ENCODE assay signal across 9 mouse cellular contexts in genomic region chr15:91574492-91574891, GRCm38 (mm10). TPM values are rescaled to one million over a fixed set of nuclear protein-coding genes. Genes with fewer than 3 reads are reported as not detected.
DNase-seq lines count a peak whose midpoint lies in the region; ATAC-seq and TF ChIP-seq lines count a peak whose summit lies in the region.
"Had no signal": no experiment of that assay in that cellular context is flagged by ENCODE, and none has a peak within 500 bp of the region (broad histone marks: within the 10 kb centered on the region; RNA-seq: fewer than 3 reads in every experiment).

No protein-coding gene starts in this region.

- H3K4me2 ChIP-seq in intestine, postnatal 0 days (replicated peaks; ENCODE audit: low read depth) = no peak overlapping the region
- no peak overlapping the region for H3K4me2 ChIP-seq in intestine, embryonic 16.5 days (ENCODE audit: low read depth, low read length)
- H3K4me2 ChIP-seq in liver, embryonic 14.5 days (ENCODE audit: low read depth) = no peak overlapping the region

- H3K9me3 ChIP-seq in intestine, postnatal 0 days (ENCODE audit: control insufficient read depth) = no peaks in the 10 kb centered on the region
- H3K9me3 ChIP-seq in intestine, embryonic 16.5 days (ENCODE audit: control insufficient read depth, low read length) = no peaks in the 10 kb centered on the region
- no peaks in the 10 kb centered on the region for H3K9me3 ChIP-seq in liver, embryonic 14.5 days (ENCODE audit: control insufficient read depth, low read length)
- H3K9me3 ChIP-seq: neural tube, embryonic 13.5 days had no signal

- no peaks in the 10 kb centered on the region for H3K36me3 ChIP-seq in intestine, postnatal 0 days (ENCODE audit: control insufficient read depth, insufficient read depth)
- H3K36me3 ChIP-seq in intestine, embryonic 16.5 days (ENCODE audit: control insufficient read depth, insufficient read depth, low read length) = no peaks in the 10 kb centered on the region
- H3K36me3 ChIP-seq in liver, embryonic 14.5 days (replicated peaks; ENCODE audit: control insufficient read depth, insufficient read depth, low read depth) = no peaks in the 10 kb centered on the region
- H3K36me3 ChIP-seq: neural tube, embryonic 13.5 days had no signal

- H3K9ac ChIP-seq in intestine, postnatal 0 days (ENCODE audit: low read depth, low read length) = no peak overlapping the region
- H3K9ac ChIP-seq in intestine, embryonic 16.5 days (ENCODE audit: low read depth, low read length) = no peak overlapping the region
- H3K9ac ChIP-seq in liver, embryonic 14.5 days (replicated peaks) = no peak overlapping the region
- H3K9ac ChIP-seq: neural tube, embryonic 13.5 days had no signal

- no peaks in the 10 kb centered on the region for H3K4me1 ChIP-seq in intestine, postnatal 0 days (replicated peaks; ENCODE audit: control insufficient read depth, insufficient read depth, low read length)
- peaks cover 4% of the 10 kb centered on the region; the same call in 1 of the 2 replicates for H3K4me1 ChIP-seq in intestine, embryonic 16.5 days (ENCODE audit: control insufficient read depth, insufficient read depth, low read length)
- H3K4me1 ChIP-seq in liver, embryonic 14.5 days (replicated peaks; ENCODE audit: control insufficient read depth in 2 of 2, insufficient read depth in 2 of 2, low read length in 1 of 2) = no peaks in the 10 kb centered on the region

- peak; percentile 91 for TF ChIP-seq CTCF in intestine, postnatal 0 days (IDR thresholded peaks at IDR 0.05; ENCODE audit: low read depth)
- peak; percentile 65 for TF ChIP-seq CTCF in liver, embryonic 14.5 days (IDR thresholded peaks at IDR 0.05; ENCODE audit: low read depth)

- no peak for TF ChIP-seq EP300 in liver, embryonic 14.5 days (IDR thresholded peaks at IDR 0.05; ENCODE audit: low read depth)

- WGBS in intestine, postnatal 0 days = 18% methylated on average over 8 of the region's 8 CpGs
- WGBS in intestine, embryonic 16.5 days = 27% methylated on average over 8 of the region's 8 CpGs
- WGBS in liver, embryonic 14.5 days (ENCODE audit: insufficient replicate concordance) = 19% methylated on average over 8 of the region's 8 CpGs

- peak; percentile 68 for DNase-seq in brain, embryonic 18.5 days (ENCODE audit: low read depth, low spot score)
- peak; percentile 36 to 95 for DNase-seq in frontal cortex, adult 2 months (ENCODE audit: extremely low spot score in 1 of 2, low spot score in 1 of 2)
- DNase-seq in kidney, postnatal 10 days = peak; percentile 94
- DNase-seq in liver, embryonic 14.5 days (ENCODE audit: low read depth in 3 of 3, low spot score in 3 of 3) = peak; percentile 13 to 23 (median 20)
- peak; percentile 81 for DNase-seq in right cerebral cortex, adult 18-20 months
- DNase-seq in urinary bladder, adult 2 months (ENCODE audit: low spot score) = peak; percentile 57

- H3K27me3 ChIP-seq in intestine, postnatal 0 days (replicated peaks; ENCODE audit: control insufficient read depth, insufficient read depth, low read length) = no peaks in the 10 kb centered on the region
- no peaks in the 10 kb centered on the region for H3K27me3 ChIP-seq in intestine, embryonic 16.5 days (replicated peaks; ENCODE audit: control insufficient read depth, insufficient read depth, low read length)
- H3K27me3 ChIP-seq in liver, embryonic 14.5 days (ENCODE audit: control insufficient read depth, insufficient read depth, low read length) = peaks cover 30% of the 10 kb centered on the region

- no peak overlapping the region for H3K4me3 ChIP-seq in intestine, postnatal 0 days (ENCODE audit: low read depth, low read length)
- H3K4me3 ChIP-seq in intestine, embryonic 16.5 days (ENCODE audit: low read length) = no peak overlapping the region
- H3K4me3 ChIP-seq in liver, embryonic 14.5 days (ENCODE audit: insufficient read depth in 1 of 2, low read depth in 2 of 2, low read length in 2 of 2) = no peak overlapping the region
- H3K4me3 ChIP-seq: neural tube, embryonic 13.5 days had no signal

- no peak for ATAC-seq in intestine, postnatal 0 days
- ATAC-seq in intestine, embryonic 16.5 days = no peak
- ATAC-seq in liver, embryonic 14.5 days (ENCODE audit: insufficient read depth) = no peak

- H3K27ac ChIP-seq in intestine, postnatal 0 days (ENCODE audit: low read depth, low read length) = no peak overlapping the region
- no peak overlapping the region for H3K27ac ChIP-seq in intestine, embryonic 16.5 days (ENCODE audit: low read length)
- no peak overlapping the region for H3K27ac ChIP-seq in liver, embryonic 14.5 days

RNA-seq across cellular contexts. Expression of gene Slc2a13, which starts 1.4 kb away (rescaled TPM):
- polyA plus RNA-seq in intestine, postnatal 0 days (2015; fragmentation: Nextera tagmentation; extraction: Ambion mirVana) = 0.61 and 0.76 TPM in 2 replicates
- 0.75 and 0.93 TPM in 2 replicates for polyA plus RNA-seq in intestine, embryonic 16.5 days (2015; fragmentation: Nextera tagmentation; extraction: Ambion mirVana)
- 26.8 and 30.6 TPM in 2 replicates for polyA plus RNA-seq in frontal cortex, adult 2 months (2012; rRNA removed)
- 0.08 TPM in 2 replicates for polyA plus RNA-seq in liver, embryonic 14.5 days (2012; rRNA removed)
- polyA plus RNA-seq in liver, embryonic 14.5 days (2014; fragmentation: Nextera tagmentation; extraction: Ambion mirVana) = 0.05 and 0.08 TPM in 2 replicates
- polyA plus RNA-seq in urinary bladder, adult 2 months (2012; rRNA removed) = 2.8 and 3.3 TPM in 2 replicates

Comparison
In these comparisons a context has a peak if more than half of its experiments do, and no peak if none do; other contexts are left out.
1. DNase-seq: peak in every context shown above with its lines; median percentile 94 in kidney, postnatal 10 days; 81 in right cerebral cortex, adult 18-20 months; 68 in brain, embryonic 18.5 days; 66 in frontal cortex, adult 2 months; 57 in urinary bladder, adult 2 months; 20 in liver, embryonic 14.5 days.